Mouse (Mus musculus): ENCODE measurements around the gene Col5a2. TPM values are rescaled to one million over a fixed set of nuclear protein-coding genes. Genes with fewer than 3 reads are reported as not detected.

Col5a2 gene
- polyA plus RNA-seq, 1 experiment from 2014 or later = 21.8 TPM

GRCm38 (mm10) chr1:45419858-45420257, 83.2 kb downstream of the Col5a2 start:
- no peak for DNase-seq (ENCODE audit: low spot score)
- Histone ChIP-seq H3K4me3 (ENCODE audit: low read depth, low read length) (no peak overlapping the region), H3K4me2 (replicated peaks; ENCODE audit: low read depth, low read length) (no peak overlapping the region), H3K9me3 (ENCODE audit: control insufficient read depth, low read length) (no peaks in the 10 kb centered on the region), H3K9ac (ENCODE audit: low read depth, low read length) (no peak overlapping the region), H3K27me3 (ENCODE audit: control insufficient read depth, insufficient read depth, low read length) (no peaks in the 10 kb centered on the region), H3K4me1 (replicated peaks; ENCODE audit: control insufficient read depth, insufficient read depth, low read length) (no peaks in the 10 kb centered on the region), H3K36me3 (ENCODE audit: control insufficient read depth, insufficient read depth, low read length) (no peaks in the 10 kb centered on the region), H3K27ac (ENCODE audit: low read depth, low read length) (no peak overlapping the region)
- no peak for ATAC-seq (ENCODE audit: low FRiP score)
- 83% methylated on average over 2 of the region's 2 CpGs for WGBS

- Histone ChIP-seq H3K4me1 (replicated peaks; ENCODE audit: control insufficient read depth, insufficient read depth, low read length) (no peaks in the 10 kb centered on the region), H3K27me3 (ENCODE audit: control insufficient read depth, insufficient read depth, low read length) (no peaks in the 10 kb centered on the region), H3K27ac (ENCODE audit: low read depth, low read length) (no peak overlapping the region), H3K4me3 (ENCODE audit: low read depth, low read length) (no peak overlapping the region), H3K4me2 (replicated peaks; ENCODE audit: low read depth, low read length) (no peak overlapping the region), H3K9me3 (ENCODE audit: control insufficient read depth, low read length) (no peaks in the 10 kb centered on the region), H3K36me3 (ENCODE audit: control insufficient read depth, insufficient read depth, low read length) (no peaks in the 10 kb centered on the region), H3K9ac (ENCODE audit: low read depth, low read length) (no peak overlapping the region)
- ATAC-seq (ENCODE audit: low FRiP score) = no peak
- DNase-seq (ENCODE audit: low spot score) = no peak
- 97% methylated on average over 2 of the region's 2 CpGs for WGBS
Observed at GRCm38 (mm10) chr1:45381866-45382265, 121.2 kb downstream of the Col5a2 start.

GRCm38 (mm10) chr1:45379992-45380690, 122.9 kb downstream of the Col5a2 start:
- Histone ChIP-seq H3K36me3 (ENCODE audit: control insufficient read depth, insufficient read depth, low read length) (no peaks in the 10 kb centered on the region), H3K9me3 (ENCODE audit: control insufficient read depth, low read length) (no peaks in the 10 kb centered on the region), H3K4me3 (ENCODE audit: low read depth, low read length) (no peak overlapping the region), H3K27me3 (ENCODE audit: control insufficient read depth, insufficient read depth, low read length) (no peaks in the 10 kb centered on the region), H3K4me2 (replicated peaks; ENCODE audit: low read depth, low read length) (no peak overlapping the region), H3K9ac (ENCODE audit: low read depth, low read length) (no peak overlapping the region), H3K27ac (ENCODE audit: low read depth, low read length) (no peak overlapping the region), H3K4me1 (replicated peaks; ENCODE audit: control insufficient read depth, insufficient read depth, low read length) (no peaks in the 10 kb centered on the region)
- 81% methylated on average over 7 of the region's 7 CpGs for WGBS
- ATAC-seq (ENCODE audit: low FRiP score) (no peak), DNase-seq (ENCODE audit: low spot score) (no peak)

GRCm38 (mm10) chr1:45365427-45365826, 137.7 kb downstream of the Col5a2 start:
- H3K27me3 ChIP-seq (ENCODE audit: control insufficient read depth, insufficient read depth, low read length) = no peaks in the 10 kb centered on the region
- no peak for ATAC-seq (ENCODE audit: low FRiP score)
- 61% methylated on average over 1 of the region's 1 CpGs for WGBS

GRCm38 (mm10) chr1:45363274-45363673, 139.8 kb downstream of the Col5a2 start:
- ATAC-seq (ENCODE audit: low FRiP score) = no peak
- Histone ChIP-seq H3K4me3 (ENCODE audit: low read depth, low read length) (no peak overlapping the region), H3K27ac (ENCODE audit: low read depth, low read length) (no peak overlapping the region), H3K9ac (ENCODE audit: low read depth, low read length) (no peak overlapping the region), H3K27me3 (ENCODE audit: control insufficient read depth, insufficient read depth, low read length) (no peaks in the 10 kb centered on the region), H3K36me3 (ENCODE audit: control insufficient read depth, insufficient read depth, low read length) (no peaks in the 10 kb centered on the region), H3K4me2 (replicated peaks; ENCODE audit: low read depth, low read length) (no peak overlapping the region), H3K9me3 (ENCODE audit: control insufficient read depth, low read length) (no peaks in the 10 kb centered on the region), H3K4me1 (replicated peaks; ENCODE audit: control insufficient read depth, insufficient read depth, low read length) (no peaks in the 10 kb centered on the region)
- DNase-seq (ENCODE audit: low spot score) = no peak
- 94% methylated on average over 2 of the region's 2 CpGs for WGBS

More at GRCm38 (mm10) chr1:45365427-45365826, 137.7 kb downstream of the Col5a2 start:
- Histone ChIP-seq H3K9ac (ENCODE audit: low read depth, low read length) (no peak overlapping the region), H3K4me3 (ENCODE audit: low read depth, low read length) (no peak overlapping the region), H3K9me3 (ENCODE audit: control insufficient read depth, low read length) (no peaks in the 10 kb centered on the region), H3K36me3 (ENCODE audit: control insufficient read depth, insufficient read depth, low read length) (no peaks in the 10 kb centered on the region), H3K27ac (ENCODE audit: low read depth, low read length) (no peak overlapping the region), H3K4me2 (replicated peaks; ENCODE audit: low read depth, low read length) (no peak overlapping the region), H3K4me1 (replicated peaks; ENCODE audit: control insufficient read depth, insufficient read depth, low read length) (no peaks in the 10 kb centered on the region)
- DNase-seq (ENCODE audit: low spot score) = no peak

- ATAC-seq (ENCODE audit: low FRiP score) = no peak
- no peak overlapping the region for H3K9ac ChIP-seq (ENCODE audit: low read depth, low read length)
- 85% methylated on average over 2 of the region's 2 CpGs for WGBS
Observed at GRCm38 (mm10) chr1:45359673-45360072, 143.4 kb downstream of the Col5a2 start.

GRCm38 (mm10) chr1:45359147-45359546, 143.9 kb downstream of the Col5a2 start:
- WGBS = 76% methylated on average over 2 of the region's 2 CpGs

More at GRCm38 (mm10) chr1:45359673-45360072, 143.4 kb downstream of the Col5a2 start:
- Histone ChIP-seq H3K4me3 (ENCODE audit: low read depth, low read length) (no peak overlapping the region), H3K9me3 (ENCODE audit: control insufficient read depth, low read length) (no peaks in the 10 kb centered on the region), H3K36me3 (ENCODE audit: control insufficient read depth, insufficient read depth, low read length) (no peaks in the 10 kb centered on the region), H3K27ac (ENCODE audit: low read depth, low read length) (no peak overlapping the region), H3K4me2 (replicated peaks; ENCODE audit: low read depth, low read length) (no peak overlapping the region), H3K4me1 (replicated peaks; ENCODE audit: control insufficient read depth, insufficient read depth, low read length) (no peaks in the 10 kb centered on the region), H3K27me3 (ENCODE audit: control insufficient read depth, insufficient read depth, low read length) (no peaks in the 10 kb centered on the region)
- DNase-seq (ENCODE audit: low spot score) = no peak

GRCm38 (mm10) chr1:45358020-45358419, 145.1 kb downstream of the Col5a2 start:
- no peak overlapping the region for H3K4me3 ChIP-seq (ENCODE audit: low read depth, low read length)
- no peak overlapping the region for H3K4me2 ChIP-seq (replicated peaks; ENCODE audit: low read depth, low read length)
- no peaks in the 10 kb centered on the region for H3K4me1 ChIP-seq (replicated peaks; ENCODE audit: control insufficient read depth, insufficient read depth, low read length)
- no peaks in the 10 kb centered on the region for H3K36me3 ChIP-seq (ENCODE audit: control insufficient read depth, insufficient read depth, low read length)
- no peak for DNase-seq (ENCODE audit: low spot score)
- H3K9me3 ChIP-seq (ENCODE audit: control insufficient read depth, low read length) = no peaks in the 10 kb centered on the region
- no peak overlapping the region for H3K27ac ChIP-seq (ENCODE audit: low read depth, low read length)
- H3K9ac ChIP-seq (ENCODE audit: low read depth, low read length) = no peak overlapping the region
- no peaks in the 10 kb centered on the region for H3K27me3 ChIP-seq (ENCODE audit: control insufficient read depth, insufficient read depth, low read length)
- WGBS = 72% methylated on average over 1 of the region's 1 CpGs
- no peak for ATAC-seq (ENCODE audit: low FRiP score)

More at GRCm38 (mm10) chr1:45359147-45359546, 143.9 kb downstream of the Col5a2 start:
- no peaks in the 10 kb centered on the region for H3K4me1 ChIP-seq (replicated peaks; ENCODE audit: control insufficient read depth, insufficient read depth, low read length)
- ATAC-seq (ENCODE audit: low FRiP score) (no peak), DNase-seq (ENCODE audit: low spot score) (no peak)
- H3K27ac ChIP-seq (ENCODE audit: low read depth, low read length) = no peak overlapping the region
- H3K27me3 ChIP-seq (ENCODE audit: control insufficient read depth, insufficient read depth, low read length) = no peaks in the 10 kb centered on the region
- no peak overlapping the region for H3K9ac ChIP-seq (ENCODE audit: low read depth, low read length)
- no peak overlapping the region for H3K4me2 ChIP-seq (replicated peaks; ENCODE audit: low read depth, low read length)
- no peaks in the 10 kb centered on the region for H3K36me3 ChIP-seq (ENCODE audit: control insufficient read depth, insufficient read depth, low read length)
- no peaks in the 10 kb centered on the region for H3K9me3 ChIP-seq (ENCODE audit: control insufficient read depth, low read length)
- no peak overlapping the region for H3K4me3 ChIP-seq (ENCODE audit: low read depth, low read length)

- Histone ChIP-seq H3K9ac (ENCODE audit: low read depth, low read length) (no peak overlapping the region), H3K4me3 (ENCODE audit: low read depth, low read length) (no peak overlapping the region), H3K4me1 (replicated peaks; ENCODE audit: control insufficient read depth, insufficient read depth, low read length) (no peaks in the 10 kb centered on the region), H3K27ac (ENCODE audit: low read depth, low read length) (no peak overlapping the region), H3K27me3 (ENCODE audit: control insufficient read depth, insufficient read depth, low read length) (no peaks in the 10 kb centered on the region), H3K36me3 (ENCODE audit: control insufficient read depth, insufficient read depth, low read length) (no peaks in the 10 kb centered on the region), H3K4me2 (replicated peaks; ENCODE audit: low read depth, low read length) (no peak overlapping the region), H3K9me3 (ENCODE audit: control insufficient read depth, low read length) (no peaks in the 10 kb centered on the region)
- 60% methylated on average over 4 of the region's 4 CpGs for WGBS
- DNase-seq (ENCODE audit: low spot score) (no peak), ATAC-seq (ENCODE audit: low FRiP score) (no peak)
Observed at GRCm38 (mm10) chr1:45355944-45356343, 147.1 kb downstream of the Col5a2 start.
